Mouse (Mus musculus) heart, adult 18-20 months (tissue): ENCODE results near the gene Pabpn1l. TPM values are rescaled to one million over a fixed set of nuclear protein-coding genes. Genes with fewer than 3 reads are reported as not detected.
"Not testable (repeated sequence)": the region's sequence is repeated elsewhere in the genome, so short reads cannot be mapped to it uniquely, and the experiment has no call there.

Source experiments
- DNase-seq, 2 experiments: peaks; one replicate each; pipeline ENCODE4 v3.0.0; 2021 to 2022; ENCODE audit warnings: mixed read lengths in 1 of 2
- total RNA-seq, 2 experiments: library from RNA; stranded (reverse); gene quantifications; 2 replicates each; pipeline ENCODE4 v1.2.3; 2021

Pabpn1l gene
- total RNA-seq, 2 experiments from 2014 or later, result not detected

- no peak for DNase-seq
Measured at GRCm38 (mm10) chr8:122648192-122648970, 25.8 kb upstream of the Pabpn1l start.

GRCm38 (mm10) chr8:122646337-122646736, 23.8 kb upstream of the Pabpn1l start:
- DNase-seq, result peak in 1 of 2 experiments; percentile 55

GRCm38 (mm10) chr8:122644175-122644954, 21.8 kb upstream of the Pabpn1l start:
- peak in 1 of 2 experiments; percentile 12 for DNase-seq

- DNase-seq, result peak; percentile 75 to 77
Measured at GRCm38 (mm10) chr8:122642071-122642470, 19.5 kb upstream of the Pabpn1l start.

GRCm38 (mm10) chr8:122641406-122641805, 18.9 kb upstream of the Pabpn1l start:
- DNase-seq, result no peak

- DNase-seq, result peak in 1 of 2 experiments; percentile 31
Measured at GRCm38 (mm10) chr8:122640825-122641224, 18.3 kb upstream of the Pabpn1l start.

- peak; percentile 84 to 87 for DNase-seq
Measured at GRCm38 (mm10) chr8:122639521-122640248, 17.1 kb upstream of the Pabpn1l start.

GRCm38 (mm10) chr8:122638601-122639000, 16.1 kb upstream of the Pabpn1l start:
- peak in 1 of 2 experiments; percentile 12 for DNase-seq

GRCm38 (mm10) chr8:122637230-122637629, 14.7 kb upstream of the Pabpn1l start:
- DNase-seq, result peak in 1 of 2 experiments; percentile 12

GRCm38 (mm10) chr8:122636803-122637175, 14.2 kb upstream of the Pabpn1l start:
- DNase-seq, result peak; percentile 61 to 71

GRCm38 (mm10) chr8:122635878-122636802, 13.6 kb upstream of the Pabpn1l start:
- DNase-seq, result peak in 1 of 2 experiments; percentile 13

GRCm38 (mm10) chr8:122633205-122633604, 10.7 kb upstream of the Pabpn1l start:
- no peak for DNase-seq

- DNase-seq, result not testable (repeated sequence)
Measured at GRCm38 (mm10) chr8:122632134-122632533, 9.6 kb upstream of the Pabpn1l start.

- no peak for DNase-seq
Measured at GRCm38 (mm10) chr8:122630696-122631095, 8.2 kb upstream of the Pabpn1l start.

- no peak for DNase-seq
Measured at GRCm38 (mm10) chr8:122629388-122629787, 6.8 kb upstream of the Pabpn1l start.

- peak in 1 of 2 experiments; percentile 17 for DNase-seq
Measured at GRCm38 (mm10) chr8:122626896-122627295, 4.4 kb upstream of the Pabpn1l start.

GRCm38 (mm10) chr8:122625811-122626210, 3.3 kb upstream of the Pabpn1l start:
- peak in 1 of 2 experiments; percentile 16 for DNase-seq

GRCm38 (mm10) chr8:122624653-122625052, 2.1 kb upstream of the Pabpn1l start:
- no peak for DNase-seq

GRCm38 (mm10) chr8:122623844-122624642, 1.5 kb upstream of the Pabpn1l start:
- DNase-seq, result peak; percentile 61 to 81

- no peak for DNase-seq
Measured at GRCm38 (mm10) chr8:122620446-122620845, 2.1 kb downstream of the Pabpn1l start.
